Mouse (Mus musculus) stomach, postnatal 0 days (tissue): ENCODE results near the gene Tox4. TPM values are rescaled to one million over a fixed set of nuclear protein-coding genes. Genes with fewer than 3 reads are reported as not detected.

ENCODE experiments used
- ATAC-seq: fragments of 200-750 bp; cut with Nextera tagmentation; 2 replicates; pipeline ENCODE4 v1.8.0; 2017; ENCODE audit not compliant: low FRiP score, low TSS enrichment
- DNase-seq: peaks from one replicate; pipeline ENCODE4 v3.0.0-alpha.2; 2016; ENCODE audit warnings: low spot score
- H3K27ac ChIP-seq: fragments of 300-500 bp; sonication (generic); replicated peaks from 2 replicates; pipeline ENCODE4 v1.5.1; 2014; ENCODE audit warnings: mild to moderate bottlenecking, control low read depth
- H3K27me3 ChIP-seq: fragments of 300-500 bp; sonication (generic); 2 replicates; pipeline ENCODE4 v1.6.1; 2014; ENCODE audit warnings: low read length; ENCODE audit not compliant: control insufficient read depth, insufficient read depth
- H3K36me3 ChIP-seq: fragments of 300-500 bp; sonication (generic); 2 replicates; pipeline ENCODE4 v1.6.1; 2014; ENCODE audit warnings: low read length, mixed read lengths; ENCODE audit not compliant: control insufficient read depth, insufficient read depth
- H3K4me1 ChIP-seq: fragments of 300-500 bp; sonication (generic); replicated peaks from 2 replicates; pipeline ENCODE4 v1.6.1; 2014; ENCODE audit warnings: antibody characterized with exemption; ENCODE audit not compliant: control insufficient read depth, insufficient read depth
- H3K4me2 ChIP-seq: fragments of 300-500 bp; sonication (generic); replicated peaks from 2 replicates; pipeline ENCODE4 v1.6.1; 2014; ENCODE audit warnings: low read depth, mild to moderate bottlenecking, control low read depth, moderate library complexity
- H3K4me3 ChIP-seq: fragments of 300-500 bp; sonication (generic); 2 replicates; pipeline ENCODE4 v1.5.1; 2014; ENCODE audit warnings: low read depth, low read length, control low read depth
- H3K9ac ChIP-seq: fragments of 300-500 bp; sonication (generic); 2 replicates; pipeline ENCODE4 v1.6.1; 2014; ENCODE audit warnings: mild to moderate bottlenecking, low read length, control low read depth, mixed read lengths
- H3K9me3 ChIP-seq: fragments of 300-500 bp; sonication (generic); 2 replicates; pipeline ENCODE4 v1.6.1; 2016; ENCODE audit warnings: low read length; ENCODE audit not compliant: control insufficient read depth
- CTCF ChIP-seq: IDR thresholded peaks from 2 replicates; pipeline ENCODE4 v1.5.1; 2016; ENCODE audit warnings: antibody characterized with exemption, low read depth, mild to moderate bottlenecking, moderate library complexity
- EP300 ChIP-seq: optimal IDR thresholded peaks from 2 replicates; pipeline ENCODE3; 2016; ENCODE audit warnings: antibody characterized with exemption
- WGBS: fragments of 180-500 bp; shearing (Covaris S2); extraction: QIAGEN DNeasy Blood & Tissue Kit; methylation state at CpG from one replicate; pipeline ENCODE4 v1.1.7; 2014; 5-methylcytosine and 5-hydroxymethylcytosine counted together
- polyA plus RNA-seq: library from polyadenylated mRNA; unstranded; fragments of >200 nt; fragmentation: Nextera tagmentation; extraction: Ambion mirVana; gene quantifications from 2 replicates; pipeline ENCODE4 v1.2.1, GENCODE M21; 2015

The Tox4 gene
- polyA plus RNA-seq, 1 experiment from 2014 or later = 22.9 TPM

- Histone ChIP-seq H3K9me3 (no peaks in the 10 kb centered on the region), H3K9ac (no peak overlapping the region), H3K27ac (no peak overlapping the region), H3K4me1 (no peaks in the 10 kb centered on the region; the same call in 1 of the 2 replicates), H3K4me2 (no peak overlapping the region), H3K36me3 (no peaks in the 10 kb centered on the region), H3K27me3 (no peaks in the 10 kb centered on the region), H3K4me3 (no peak overlapping the region)
- no peak for ATAC-seq
- no peak for DNase-seq
- 29% methylated on average over 4 of the region's 4 CpGs for WGBS
- TF ChIP-seq EP300 (no peak), CTCF (no peak)
These were observed 52.3 kb downstream of the Tox4 start for GRCm38 (mm10) chr14:52331069-52331750.

- H3K4me3 ChIP-seq = no peak overlapping the region
- no peaks in the 10 kb centered on the region; the same call in 1 of the 2 replicates for H3K4me1 ChIP-seq
- WGBS = 66% methylated on average over 3 of the region's 3 CpGs
- no peaks in the 10 kb centered on the region for H3K36me3 ChIP-seq
- no peaks in the 10 kb centered on the region for H3K27me3 ChIP-seq
- no peak overlapping the region for H3K4me2 ChIP-seq
- no peak overlapping the region for H3K9ac ChIP-seq
- TF ChIP-seq EP300 (no peak), CTCF (no peak)
- H3K27ac ChIP-seq = no peak overlapping the region
- ATAC-seq = no peak
- no peaks in the 10 kb centered on the region for H3K9me3 ChIP-seq
- no peak for DNase-seq
These were observed 53.2 kb downstream of the Tox4 start for GRCm38 (mm10) chr14:52332171-52332570.

GRCm38 (mm10) chr14:52338751-52339511 lies 60.0 kb downstream of the Tox4 start:
- DNase-seq (peak; percentile 22), ATAC-seq (no peak)
- no peak for TF ChIP-seq EP300
- peak; percentile 94 for TF ChIP-seq CTCF
- Histone ChIP-seq H3K36me3 (no peaks in the 10 kb centered on the region), H3K4me1 (no peaks in the 10 kb centered on the region), H3K4me2 (peak overlapping the region; percentile 27; the same call in 1 of the 2 replicates), H3K4me3 (no peak overlapping the region), H3K9ac (no peak overlapping the region), H3K9me3 (no peaks in the 10 kb centered on the region), H3K27ac (no peak overlapping the region), H3K27me3 (no peaks in the 10 kb centered on the region)
- WGBS = 26% methylated on average over 21 of the region's 21 CpGs

GRCm38 (mm10) chr14:52339512-52339852 lies 60.5 kb downstream of the Tox4 start:
- no peak overlapping the region for H3K9ac ChIP-seq
- no peak for TF ChIP-seq CTCF
- no peak for TF ChIP-seq EP300
- no peaks in the 10 kb centered on the region for H3K36me3 ChIP-seq
- no peaks in the 10 kb centered on the region for H3K27me3 ChIP-seq
- H3K9me3 ChIP-seq = no peaks in the 10 kb centered on the region
- H3K4me3 ChIP-seq = no peak overlapping the region
- 71% methylated on average over 6 of the region's 6 CpGs for WGBS
- H3K27ac ChIP-seq = no peak overlapping the region
- DNase-seq (no peak), ATAC-seq (no peak)
- no peak overlapping the region for H3K4me2 ChIP-seq
- no peaks in the 10 kb centered on the region for H3K4me1 ChIP-seq

Other genes with a start within 250 kb of the Tox4 start
- not detected in 2 replicates for gene Olfr221, start 236.7 kb upstream of the Tox4 start, polyA plus RNA-seq
- 162 and 167 TPM in 2 replicates for gene Hnrnpc, start 175.1 kb upstream of the Tox4 start, polyA plus RNA-seq
- gene Rpgrip1, start 168.4 kb upstream of the Tox4 start, polyA plus RNA-seq = 29.4 and 29.8 TPM in 2 replicates
- gene Supt16, start 81.7 kb upstream of the Tox4 start, polyA plus RNA-seq = 15.2 and 20.0 TPM in 2 replicates
- gene Chd8, start 21.4 kb upstream of the Tox4 start, polyA plus RNA-seq = 12.6 and 14.2 TPM in 2 replicates
- 6.9 and 7.3 TPM in 2 replicates for gene Rab2b, start 399 bp downstream of the Tox4 start, polyA plus RNA-seq
- gene Mettl3, start 26.0 kb downstream of the Tox4 start, polyA plus RNA-seq = 13.7 and 15.9 TPM in 2 replicates
- 1.9 and 2.1 TPM in 2 replicates for gene Sall2, start 49.6 kb downstream of the Tox4 start, polyA plus RNA-seq
- gene Olfr1513, start 77.3 kb downstream of the Tox4 start, polyA plus RNA-seq = not detected in 2 replicates
- not detected in 2 replicates for gene Olfr1512, start 100.0 kb downstream of the Tox4 start, polyA plus RNA-seq
- 0.13 TPM in 1 of 2 replicates, not detected in the other for gene Olfr1511, start 118.2 kb downstream of the Tox4 start, polyA plus RNA-seq
- 0.21 and 0.35 TPM in 2 replicates for gene Olfr1510, start 135.2 kb downstream of the Tox4 start, polyA plus RNA-seq
- gene Olfr1509, start 163.8 kb downstream of the Tox4 start, polyA plus RNA-seq = not detected in 2 replicates
- gene Olfr1508, start 188.3 kb downstream of the Tox4 start, polyA plus RNA-seq = not detected in 2 replicates
- gene Olfr1507, start 216.6 kb downstream of the Tox4 start, polyA plus RNA-seq = not detected in 2 replicates